Mouse (Mus musculus): ENCODE data around the gene Ajuba.

Gene Ajuba

GRCm38 (mm10) chr14:54592319-54592934 is 15.1 kb upstream of the Ajuba start:
- peak; percentile 82 for DNase-seq (ENCODE audit: low read depth, low spot score)

- DNase-seq (ENCODE audit: low read depth, low spot score) = no peak
These were observed 13.7 kb upstream of the Ajuba start for GRCm38 (mm10) chr14:54591056-54591455.

- peak; percentile 75 for DNase-seq (ENCODE audit: low read depth, low spot score)
These were observed 6.5 kb upstream of the Ajuba start for GRCm38 (mm10) chr14:54583681-54584338.

- no peak for DNase-seq (ENCODE audit: low read depth, low spot score)
These were observed 5.2 kb upstream of the Ajuba start for GRCm38 (mm10) chr14:54582536-54582935.

- no peak for DNase-seq (ENCODE audit: low read depth, low spot score)
These were observed 2.3 kb upstream of the Ajuba start for GRCm38 (mm10) chr14:54579638-54580037.

GRCm38 (mm10) chr14:54578063-54578462 is 705 bp upstream of the Ajuba start:
- DNase-seq (ENCODE audit: low read depth, low spot score) = peak; percentile 41

- no peak for DNase-seq (ENCODE audit: low read depth, low spot score)
These were observed 893 bp downstream of the Ajuba start for GRCm38 (mm10) chr14:54576241-54577088.

- no peak for DNase-seq (ENCODE audit: low read depth, low spot score)
These were observed 1.7 kb downstream of the Ajuba start for GRCm38 (mm10) chr14:54575631-54576030.

GRCm38 (mm10) chr14:54575031-54575430 is 2.3 kb downstream of the Ajuba start:
- no peak for DNase-seq (ENCODE audit: low read depth, low spot score)

- no peak for DNase-seq (ENCODE audit: low read depth, low spot score)
These were observed 3.1 kb downstream of the Ajuba start for GRCm38 (mm10) chr14:54574253-54574652.

GRCm38 (mm10) chr14:54572790-54573736 is 4.3 kb downstream of the Ajuba start:
- no peak for DNase-seq (ENCODE audit: low read depth, low spot score)

- DNase-seq (ENCODE audit: low read depth, low spot score) = no peak
These were observed 5.2 kb downstream of the Ajuba start for GRCm38 (mm10) chr14:54572122-54572521.

GRCm38 (mm10) chr14:54569451-54570392 is 7.6 kb downstream of the Ajuba start:
- DNase-seq (ENCODE audit: low read depth, low spot score) = no peak

GRCm38 (mm10) chr14:54568694-54569414 is 8.5 kb downstream of the Ajuba start:
- peak; percentile 87 for DNase-seq (ENCODE audit: low read depth, low spot score)

GRCm38 (mm10) chr14:54560527-54561242 is 16.7 kb downstream of the Ajuba start:
- no peak for DNase-seq (ENCODE audit: low read depth, low spot score)

GRCm38 (mm10) chr14:54557330-54557729 is 20.0 kb downstream of the Ajuba start:
- no peak for DNase-seq (ENCODE audit: low read depth, low spot score)

- DNase-seq (ENCODE audit: low read depth, low spot score) = peak; percentile 85
These were observed 23.2 kb downstream of the Ajuba start, which contains the start of gene Haus4 for GRCm38 (mm10) chr14:54553975-54554769. Gene Haus4, minus strand, starts transcription at chr14:54554616.

- DNase-seq (ENCODE audit: low read depth, low spot score) = peak; percentile 17
These were observed 23.8 kb downstream of the Ajuba start for GRCm38 (mm10) chr14:54553454-54553974.
